Mouse (Mus musculus): ENCODE results near the gene Wdr19. TPM values are rescaled to one million over a fixed set of nuclear protein-coding genes. Genes with fewer than 3 reads are reported as not detected.

Gene Wdr19
- polyA plus RNA-seq, 1 experiment from 2014 or later: 10.3 TPM

GRCm38 (mm10) chr5:65308866-65309265 is 109.4 kb downstream of the Wdr19 start:
- no peaks in the 10 kb centered on the region for H3K9me3 ChIP-seq (replicated peaks)
- no peak overlapping the region for H3K4me3 ChIP-seq (replicated peaks)
- no peak overlapping the region for H3K4me2 ChIP-seq
- H3K9ac ChIP-seq (replicated peaks): no peak overlapping the region
- no peak overlapping the region for H3K27ac ChIP-seq (replicated peaks)
- ATAC-seq (ENCODE audit: low FRiP score): no peak
- no peaks in the 10 kb centered on the region for H3K4me1 ChIP-seq
- WGBS: 93% methylated on average over 3 of the region's 3 CpGs
- peaks cover 10% of the 10 kb centered on the region; the same call in 1 of the 2 replicates for H3K36me3 ChIP-seq
- no peaks in the 10 kb centered on the region for H3K27me3 ChIP-seq (replicated peaks)

Other genes with a start within 250 kb of the Wdr19 start
- 0.26 and 0.66 TPM in 2 replicates for gene Tlr6, start 239.6 kb upstream of the Wdr19 start, polyA plus RNA-seq (2015; fragmentation: Nextera tagmentation; extraction: Ambion mirVana)
- gene Fam114a1, start 229.6 kb upstream of the Wdr19 start, polyA plus RNA-seq (2015; fragmentation: Nextera tagmentation; extraction: Ambion mirVana): 10.9 and 15.0 TPM in 2 replicates
- 0.68 TPM in 1 of 2 replicates, not detected in the other for gene Tmem156, start 107.6 kb upstream of the Wdr19 start, polyA plus RNA-seq (2015; fragmentation: Nextera tagmentation; extraction: Ambion mirVana)
- gene Klhl5, start 92.2 kb upstream of the Wdr19 start, polyA plus RNA-seq (2015; fragmentation: Nextera tagmentation; extraction: Ambion mirVana): 50.2 and 52.0 TPM in 2 replicates
- 28.9 and 41.9 TPM in 2 replicates for gene Rfc1, start 136.0 kb downstream of the Wdr19 start, polyA plus RNA-seq (2015; fragmentation: Nextera tagmentation; extraction: Ambion mirVana)
- gene Klb, start 148.6 kb downstream of the Wdr19 start, polyA plus RNA-seq (2015; fragmentation: Nextera tagmentation; extraction: Ambion mirVana): 0.15 TPM in 1 of 2 replicates, not detected in the other
- gene Rpl9, start 191.7 kb downstream of the Wdr19 start, polyA plus RNA-seq (2015; fragmentation: Nextera tagmentation; extraction: Ambion mirVana): 545 and 687 TPM in 2 replicates
- 61.1 and 63.4 TPM in 2 replicates for gene Lias, start 191.8 kb downstream of the Wdr19 start, polyA plus RNA-seq (2015; fragmentation: Nextera tagmentation; extraction: Ambion mirVana)
- gene Ugdh, start 236.3 kb downstream of the Wdr19 start, polyA plus RNA-seq (2015; fragmentation: Nextera tagmentation; extraction: Ambion mirVana): 44.1 and 63.4 TPM in 2 replicates

All from neural tube, embryonic 15.5 days (tissue).